Mouse (Mus musculus): ENCODE results near the gene Rbfox2.

DNA sequence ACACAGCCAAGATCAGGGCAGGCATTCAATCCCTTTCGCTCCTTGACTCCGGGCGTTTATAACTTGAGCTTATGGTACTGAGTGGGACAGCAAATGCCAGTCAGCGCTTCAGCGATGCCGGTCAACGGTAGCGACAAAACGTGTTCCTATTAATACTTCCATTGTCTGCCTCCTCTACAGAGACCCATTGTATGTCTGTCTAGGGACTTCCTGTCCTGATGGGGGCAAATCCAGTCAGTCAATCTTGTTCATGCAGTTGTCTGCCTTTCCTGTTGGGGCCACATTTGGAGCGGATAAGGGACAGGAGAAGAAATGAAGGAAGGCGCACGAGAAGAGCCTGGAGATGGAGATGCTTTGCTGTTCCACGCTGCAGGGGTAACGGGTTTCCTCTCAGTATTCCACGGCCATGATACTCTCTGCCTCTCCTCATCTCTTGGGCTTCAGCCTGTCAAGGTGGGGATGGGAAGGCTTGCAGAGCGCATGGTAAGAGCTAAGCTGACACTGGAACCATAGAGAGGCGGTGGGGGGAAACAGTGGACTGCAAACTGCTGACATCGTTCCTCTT, 36.2 kb upstream of the Rbfox2 start:
- no peak for TF ChIP-seq CTCF (IDR thresholded peaks at IDR 0.05; ENCODE audit: low read depth, low read length)
- TF ChIP-seq POLR2A (IDR thresholded peaks at IDR 0.05; ENCODE audit: borderline replicate concordance, low read depth, low read length): no peak

All from bone marrow macrophage, adult 2 months (primary cell).